Mouse (Mus musculus): ENCODE measurements around the gene Gpd1.

- TF ChIP-seq CTCF (IDR thresholded peaks at IDR 0.05; ENCODE audit: control insufficient read depth, insufficient read depth, low read length) (no peak), POLR2A (IDR thresholded peaks at IDR 0.05; ENCODE audit: borderline replicate concordance, control insufficient read depth, low read depth, low read length) (no peak)
Measured at GRCm38 (mm10) chr15:99772925-99773324, 55.6 kb downstream of the Gpd1 start.

Data from bone marrow, adult 2 months (tissue).